Mouse (Mus musculus) bone marrow, adult 2 months (tissue): ENCODE data around the gene Defb23.

Experiments used
- CTCF ChIP-seq: fragments of 200-500 bp; IDR thresholded peaks from 2 replicates; pipeline ENCODE4 v1.5.1; 2011; ENCODE audit warnings: low read length, control low read depth; ENCODE audit not compliant: control insufficient read depth, insufficient read depth
- POLR2A ChIP-seq: fragments of 200-500 bp; IDR thresholded peaks from 2 replicates; pipeline ENCODE4 v1.6.1; 2011; ENCODE audit warnings: low read depth, mild to moderate bottlenecking, control low read depth, low read length, borderline replicate concordance; ENCODE audit not compliant: control insufficient read depth

- TF ChIP-seq CTCF (no peak), POLR2A (no peak)
These were observed 33.6 kb upstream of the Defb23 start for GRCm38 (mm10) chr2:152498020-152498419.
